Mouse (Mus musculus): Measurements from ENCODE around the gene Pik3r2. TPM values are rescaled to one million over a fixed set of nuclear protein-coding genes. Genes with fewer than 3 reads are reported as not detected.

Gene Pik3r2
- polyA plus RNA-seq, 1 experiment, result 20.1 TPM

DNA sequence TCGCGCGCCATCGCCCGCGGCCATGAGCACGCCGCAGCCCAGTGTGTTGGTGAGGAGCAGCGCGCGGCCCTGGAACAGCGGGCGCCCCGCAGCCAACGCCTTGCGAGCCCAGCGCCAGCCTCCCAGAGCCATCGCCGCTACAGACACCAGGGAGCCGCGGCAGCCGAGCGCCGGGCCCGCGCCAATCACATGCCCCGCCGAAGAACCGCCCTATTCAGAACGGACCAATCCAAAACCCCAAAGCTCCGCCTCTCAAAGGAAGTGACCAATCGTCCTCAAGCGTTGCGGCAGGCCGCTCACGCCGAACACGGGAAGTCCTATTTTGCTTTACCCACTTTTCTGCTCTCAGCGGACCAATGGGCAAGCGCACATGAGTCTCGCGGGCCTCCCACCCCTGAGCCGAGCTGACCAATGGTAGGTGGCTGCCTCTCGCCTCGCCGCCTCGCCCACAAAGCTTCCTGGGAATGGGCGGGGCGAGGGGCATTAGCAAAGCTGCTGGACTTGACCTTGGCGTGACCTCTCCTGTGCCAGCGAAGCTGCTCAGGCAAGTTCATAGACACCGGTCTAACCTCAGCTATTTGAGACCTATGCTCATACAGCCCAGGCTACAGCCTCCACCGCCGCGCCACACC, 15.6 kb downstream of the Pik3r2 start, which contains the start of gene Mpv17l2:
Gene Mpv17l2, minus strand, starts transcription at position 172 of the 632 bp plus-strand sequence.
- Histone ChIP-seq H3K27me3 (ENCODE audit: control insufficient read depth, insufficient read depth, low read length, poor library complexity, severe bottlenecking) (no peaks in the 10 kb centered on the region), H3K9me3 (replicated peaks; ENCODE audit: control insufficient read depth, insufficient read depth, low read length, poor library complexity, severe bottlenecking) (no peaks in the 10 kb centered on the region), H3K36me3 (ENCODE audit: control insufficient read depth, insufficient read depth, low read length, poor library complexity, severe bottlenecking) (peaks cover 17% of the 10 kb centered on the region), H3K27ac (ENCODE audit: insufficient read depth, low read length) (peak within 1 kb of the TSS; percentile 66), H3K4me3 (ENCODE audit: low read depth, low read length) (peak within 1 kb of the TSS; percentile 77), H3K9ac (ENCODE audit: low read depth, poor library complexity, severe bottlenecking) (peak within 1 kb of the TSS; percentile 70), H3K4me1 (ENCODE audit: control insufficient read depth, insufficient read depth, low read length) (peaks cover 2% of the 10 kb centered on the region)
- TF ChIP-seq POLR2A (IDR thresholded peaks at IDR 0.05; ENCODE audit: insufficient read depth, low read length) (no peak), EP300 (IDR thresholded peaks at IDR 0.05; ENCODE audit: insufficient read depth, low read depth, low read length) (no peak), CTCF (IDR thresholded peaks at IDR 0.05; ENCODE audit: low read depth, low read length) (no peak)

DNA sequence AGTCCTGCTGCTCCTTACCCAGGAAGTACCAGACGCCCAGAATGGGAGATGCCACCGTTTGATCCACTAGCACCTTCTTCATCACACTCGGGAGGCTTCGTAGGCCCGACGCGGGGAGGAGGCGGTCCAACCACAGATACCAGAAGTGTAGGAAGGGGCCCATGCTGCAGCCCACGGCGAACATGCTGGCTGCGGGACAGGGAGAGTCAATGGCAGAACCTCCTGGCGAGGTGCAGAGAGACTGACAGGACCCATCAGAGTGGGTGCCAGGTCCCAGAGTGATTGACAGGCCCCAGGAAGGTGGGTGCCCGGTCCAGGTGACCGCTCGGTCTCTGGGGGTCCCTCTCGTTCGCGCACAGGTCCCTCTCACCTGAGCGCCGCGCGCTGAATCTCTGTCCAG, 16.2 kb downstream of the Pik3r2 start:
- H3K27me3 ChIP-seq (ENCODE audit: control insufficient read depth, insufficient read depth, low read length, poor library complexity, severe bottlenecking), result no peaks in the 10 kb centered on the region
- H3K27ac ChIP-seq (ENCODE audit: insufficient read depth, low read length), result no peak overlapping the region
- H3K9me3 ChIP-seq (replicated peaks; ENCODE audit: control insufficient read depth, insufficient read depth, low read length, poor library complexity, severe bottlenecking), result no peaks in the 10 kb centered on the region
- peak overlapping the region; percentile 77 for H3K4me3 ChIP-seq (ENCODE audit: low read depth, low read length)
- peaks cover 17% of the 10 kb centered on the region for H3K36me3 ChIP-seq (ENCODE audit: control insufficient read depth, insufficient read depth, low read length, poor library complexity, severe bottlenecking)
- H3K4me1 ChIP-seq (ENCODE audit: control insufficient read depth, insufficient read depth, low read length), result peaks cover 5% of the 10 kb centered on the region
- H3K9ac ChIP-seq (ENCODE audit: low read depth, poor library complexity, severe bottlenecking), result peak overlapping the region; percentile 70
- TF ChIP-seq POLR2A (IDR thresholded peaks at IDR 0.05; ENCODE audit: insufficient read depth, low read length), result no peak
- TF ChIP-seq CTCF (IDR thresholded peaks at IDR 0.05; ENCODE audit: low read depth, low read length), result no peak
- no peak for TF ChIP-seq EP300 (IDR thresholded peaks at IDR 0.05; ENCODE audit: insufficient read depth, low read depth, low read length)

DNA sequence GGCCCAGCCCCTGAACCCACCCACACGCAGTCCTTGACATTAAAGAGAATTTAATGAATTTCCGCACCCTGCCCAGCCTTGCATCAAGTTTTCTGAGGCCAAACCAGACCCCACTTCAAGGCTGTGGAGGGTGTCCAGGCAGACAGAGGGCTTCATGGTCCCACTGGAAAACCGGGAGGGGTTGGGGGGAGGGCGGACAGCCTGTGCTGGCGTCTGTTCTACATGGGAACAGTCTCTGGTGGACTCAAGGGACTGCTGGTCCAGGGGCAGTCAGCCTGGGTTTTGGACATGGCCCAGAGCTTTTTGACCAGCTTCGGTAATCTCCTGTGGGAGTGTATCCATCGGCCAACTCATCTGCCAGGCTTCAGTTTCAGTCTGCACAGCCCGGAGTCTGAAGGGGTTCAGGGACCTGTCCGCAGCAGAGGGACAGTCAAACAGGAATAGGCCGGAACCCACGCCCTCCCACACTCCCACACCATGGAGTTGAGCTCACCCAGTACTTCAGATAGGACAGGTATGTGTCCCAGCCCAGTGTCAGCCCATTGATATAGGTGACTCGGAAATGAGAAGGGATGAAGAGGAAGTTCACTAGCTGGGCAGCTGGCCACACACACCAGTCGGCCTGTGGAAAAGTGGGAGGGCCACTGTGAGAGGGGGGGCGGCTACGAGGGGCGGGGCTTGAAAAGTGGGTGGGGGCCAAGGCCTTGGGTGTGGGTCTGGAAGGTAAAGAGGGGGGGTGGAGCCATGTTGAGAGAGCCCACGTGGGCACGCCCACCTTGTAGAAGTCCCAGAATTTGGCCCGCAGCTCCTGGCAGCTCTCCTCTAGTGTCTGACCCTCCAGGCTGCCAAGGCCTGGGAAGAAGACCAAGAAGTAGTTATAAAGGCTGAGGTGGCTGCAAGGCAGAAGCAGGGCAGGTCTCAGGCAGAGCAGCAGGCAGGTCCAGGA, 17.6 kb downstream of the Pik3r2 start:
- Histone ChIP-seq H3K27ac (ENCODE audit: insufficient read depth, low read length) (no peak overlapping the region), H3K4me1 (ENCODE audit: control insufficient read depth, insufficient read depth, low read length) (peaks cover 5% of the 10 kb centered on the region), H3K9ac (ENCODE audit: low read depth, poor library complexity, severe bottlenecking) (no peak overlapping the region), H3K9me3 (replicated peaks; ENCODE audit: control insufficient read depth, insufficient read depth, low read length, poor library complexity, severe bottlenecking) (no peaks in the 10 kb centered on the region), H3K36me3 (ENCODE audit: control insufficient read depth, insufficient read depth, low read length, poor library complexity, severe bottlenecking) (peaks cover 14% of the 10 kb centered on the region), H3K4me3 (ENCODE audit: low read depth, low read length) (no peak overlapping the region), H3K27me3 (ENCODE audit: control insufficient read depth, insufficient read depth, low read length, poor library complexity, severe bottlenecking) (no peaks in the 10 kb centered on the region)
- TF ChIP-seq POLR2A (IDR thresholded peaks at IDR 0.05; ENCODE audit: insufficient read depth, low read length) (no peak), CTCF (IDR thresholded peaks at IDR 0.05; ENCODE audit: low read depth, low read length) (no peak), EP300 (IDR thresholded peaks at IDR 0.05; ENCODE audit: insufficient read depth, low read depth, low read length) (no peak)

DNA sequence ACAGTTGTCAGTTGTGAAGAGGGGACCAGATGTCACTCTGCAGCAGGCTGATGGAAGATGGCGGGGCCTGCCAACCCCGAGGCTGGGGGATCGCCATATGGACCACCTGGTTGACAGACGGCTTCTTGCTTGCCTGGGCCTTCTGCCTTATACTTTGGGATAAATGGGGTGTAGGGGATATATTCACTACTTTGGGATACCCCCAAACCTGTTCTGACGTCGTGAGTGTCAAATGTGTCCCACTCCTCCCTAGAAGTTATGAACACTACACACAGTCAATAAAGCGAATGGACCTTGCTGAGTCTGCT, 18.3 kb downstream of the Pik3r2 start:
- H3K9me3 ChIP-seq (replicated peaks; ENCODE audit: control insufficient read depth, insufficient read depth, low read length, poor library complexity, severe bottlenecking), result no peaks in the 10 kb centered on the region
- H3K27ac ChIP-seq (ENCODE audit: insufficient read depth, low read length), result no peak overlapping the region
- H3K9ac ChIP-seq (ENCODE audit: low read depth, poor library complexity, severe bottlenecking), result no peak overlapping the region
- no peak overlapping the region for H3K4me3 ChIP-seq (ENCODE audit: low read depth, low read length)
- no peak for TF ChIP-seq CTCF (IDR thresholded peaks at IDR 0.05; ENCODE audit: low read depth, low read length)
- no peak for TF ChIP-seq EP300 (IDR thresholded peaks at IDR 0.05; ENCODE audit: insufficient read depth, low read depth, low read length)
- H3K4me1 ChIP-seq (ENCODE audit: control insufficient read depth, insufficient read depth, low read length), result peaks cover 5% of the 10 kb centered on the region
- H3K27me3 ChIP-seq (ENCODE audit: control insufficient read depth, insufficient read depth, low read length, poor library complexity, severe bottlenecking), result no peaks in the 10 kb centered on the region
- H3K36me3 ChIP-seq (ENCODE audit: control insufficient read depth, insufficient read depth, low read length, poor library complexity, severe bottlenecking), result peaks cover 10% of the 10 kb centered on the region

DNA sequence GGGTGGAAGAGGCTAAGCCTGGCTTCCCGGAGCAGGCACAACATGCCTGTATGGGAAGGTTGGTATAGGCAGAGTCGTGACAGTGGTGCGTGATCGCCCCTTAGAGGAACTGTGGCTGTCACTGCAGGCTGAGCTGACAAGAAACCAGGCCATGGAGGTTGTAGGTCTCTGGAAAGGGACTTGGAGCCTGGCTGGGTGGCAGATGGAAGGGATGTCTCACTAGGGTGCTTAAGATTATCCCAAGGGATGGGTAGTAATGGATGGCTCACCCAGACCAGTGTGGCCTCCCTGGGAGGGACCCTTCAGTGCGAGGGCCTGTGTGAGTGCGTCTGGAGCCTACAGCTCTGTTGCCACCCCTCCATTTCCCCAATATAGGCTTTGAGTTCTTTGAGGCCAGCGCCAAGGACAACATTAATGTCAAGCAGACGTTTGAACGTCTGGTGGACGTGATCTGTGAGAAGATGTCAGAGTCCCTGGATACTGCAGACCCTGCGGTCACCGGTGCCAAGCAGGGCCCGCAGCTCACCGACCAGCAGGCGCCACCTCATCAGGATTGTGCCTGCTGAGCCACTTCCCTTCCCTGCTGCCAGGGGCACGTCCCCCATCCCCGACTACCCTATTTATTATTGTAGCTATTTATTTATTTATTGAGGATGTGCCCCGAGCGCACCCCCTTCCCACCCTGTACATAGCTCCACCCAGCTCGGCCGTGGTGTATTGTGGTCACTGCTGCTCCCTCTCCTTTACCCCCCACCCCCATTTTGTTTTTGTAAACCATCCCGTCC, 18.8 kb downstream of the Pik3r2 start:
- Histone ChIP-seq H3K4me1 (ENCODE audit: control insufficient read depth, insufficient read depth, low read length) (peaks cover 5% of the 10 kb centered on the region), H3K27ac (ENCODE audit: insufficient read depth, low read length) (no peak overlapping the region), H3K9me3 (replicated peaks; ENCODE audit: control insufficient read depth, insufficient read depth, low read length, poor library complexity, severe bottlenecking) (no peaks in the 10 kb centered on the region), H3K4me3 (ENCODE audit: low read depth, low read length) (no peak overlapping the region), H3K9ac (ENCODE audit: low read depth, poor library complexity, severe bottlenecking) (no peak overlapping the region), H3K36me3 (ENCODE audit: control insufficient read depth, insufficient read depth, low read length, poor library complexity, severe bottlenecking) (peaks cover 6% of the 10 kb centered on the region), H3K27me3 (ENCODE audit: control insufficient read depth, insufficient read depth, low read length, poor library complexity, severe bottlenecking) (no peaks in the 10 kb centered on the region)
- no peak for TF ChIP-seq POLR2A (IDR thresholded peaks at IDR 0.05; ENCODE audit: insufficient read depth, low read length)
- peak; percentile 80 for TF ChIP-seq CTCF (IDR thresholded peaks at IDR 0.05; ENCODE audit: low read depth, low read length)

Measured in ES-Bruce4 (cell line).